Mouse (Mus musculus) adipose tissue, adult 10 weeks (tissue): ENCODE results near the gene Fra10ac1. TPM values are rescaled to one million over a fixed set of nuclear protein-coding genes. Genes with fewer than 3 reads are reported as not detected.

Experiments used
- polyA plus RNA-seq: library from polyadenylated mRNA; stranded (reverse); fragments of 350-450 nt; fragmentation: Illumina TruSeq; extraction: RNeasy Lipid Tissue Mini Kit (QIAGEN cat#74804); gene quantifications from one replicate; pipeline ENCODE4 v1.2.3, GENCODE M21; 2014; ENCODE audit warnings: low read depth, low replicate concordance

Gene Fra10ac1
- polyA plus RNA-seq = 19.0 TPM

GRCm38 (mm10) chr19:38223905-38224684 lies at the start of gene Fra10ac1:
Gene Fra10ac1 (minus strand): TSS chr19:38224156.

GRCm38 (mm10) chr19:38264505-38265500 lies 40.8 kb upstream of the Fra10ac1 start, which contains the start of gene Lgi1:
Gene Lgi1 (plus strand): TSS chr19:38264536.

Other genes with a start within 250 kb of the Fra10ac1 start
- 62.4 TPM for gene Myof, start 180.6 kb downstream of the Fra10ac1 start, polyA plus RNA-seq
- gene Cep55, start 169.1 kb downstream of the Fra10ac1 start, polyA plus RNA-seq = 1.2 TPM
- 18.8 TPM for gene Ffar4, start 127.1 kb downstream of the Fra10ac1 start, polyA plus RNA-seq
- 248 TPM for gene Rbp4, start 98.9 kb downstream of the Fra10ac1 start, polyA plus RNA-seq
- not detected for gene Pde6c, start 91.4 kb downstream of the Fra10ac1 start, polyA plus RNA-seq
- 0.48 TPM for gene Lgi1, start 40.4 kb upstream of the Fra10ac1 start, polyA plus RNA-seq
- gene Slc35g1, start 171.8 kb upstream of the Fra10ac1 start, polyA plus RNA-seq = 28.0 TPM